Mouse (Mus musculus) embryonic facial prominence, embryonic 14.5 days (tissue): Measurements from ENCODE around the gene Atg16l2. TPM values are rescaled to one million over a fixed set of nuclear protein-coding genes. Genes with fewer than 3 reads are reported as not detected.

Source experiments
- ATAC-seq: fragments of 200-750 bp; cut with Nextera tagmentation; 2 replicates; pipeline ENCODE4 v1.8.0; 2017; ENCODE audit warnings: low read depth, moderate number of reproducible peaks, moderate TSS enrichment
- DNase-seq: peaks from one replicate; pipeline ENCODE4 v3.0.0-alpha.2; 2015; ENCODE audit warnings: low spot score
- H3K27ac ChIP-seq: fragments of 300-500 bp; sonication (generic); replicated peaks from 2 replicates; pipeline ENCODE4 v1.5.1; 2014; ENCODE audit warnings: low read depth, mild to moderate bottlenecking, low read length, moderate library complexity
- H3K27me3 ChIP-seq: fragments of 300-500 bp; sonication (generic); replicated peaks from 2 replicates; pipeline ENCODE4 v1.6.1; 2014; ENCODE audit warnings: low read length; ENCODE audit not compliant: control insufficient read depth, insufficient read depth
- H3K36me3 ChIP-seq: fragments of 300-500 bp; sonication (generic); 2 replicates; pipeline ENCODE4 v1.6.1; 2014; ENCODE audit warnings: low read length, mixed read lengths; ENCODE audit not compliant: control insufficient read depth, insufficient read depth
- H3K4me1 ChIP-seq: fragments of 300-500 bp; sonication (generic); 2 replicates; pipeline ENCODE4 v1.6.1; 2014; ENCODE audit warnings: antibody characterized with exemption, low read length; ENCODE audit not compliant: control insufficient read depth, insufficient read depth
- H3K4me2 ChIP-seq: fragments of 300-500 bp; sonication (generic); 2 replicates; pipeline ENCODE4 v1.6.1; 2014; ENCODE audit warnings: low read depth, mild to moderate bottlenecking, low read length, moderate library complexity, mixed read lengths
- H3K4me3 ChIP-seq: fragments of 300-500 bp; sonication (generic); 2 replicates; pipeline ENCODE4 v1.5.1; 2014; ENCODE audit warnings: low read depth, mild to moderate bottlenecking, low read length
- H3K9ac ChIP-seq: fragments of 300-500 bp; sonication (generic); 2 replicates; pipeline ENCODE4 v1.6.1; 2014; ENCODE audit warnings: low read depth, mild to moderate bottlenecking, low read length, moderate library complexity, mixed read lengths
- H3K9me3 ChIP-seq: fragments of 300-500 bp; sonication (generic); 2 replicates; pipeline ENCODE4 v1.6.1; 2016; ENCODE audit warnings: low read length; ENCODE audit not compliant: control insufficient read depth
- WGBS: fragments of 180-500 bp; shearing (Covaris S2); extraction: QIAGEN DNeasy Blood & Tissue Kit; methylation state at CpG from one replicate; pipeline ENCODE4 v1.1.7; 2014; 5-methylcytosine and 5-hydroxymethylcytosine counted together
- polyA plus RNA-seq: library from polyadenylated mRNA; unstranded; fragments of >200 nt; fragmentation: Nextera tagmentation; extraction: Ambion mirVana; gene quantifications from 2 replicates; pipeline ENCODE4 v1.2.1, GENCODE M21; 2014

Atg16l2 gene
- polyA plus RNA-seq, 1 experiment from 2014 or later, result 10.5 TPM

DNA sequence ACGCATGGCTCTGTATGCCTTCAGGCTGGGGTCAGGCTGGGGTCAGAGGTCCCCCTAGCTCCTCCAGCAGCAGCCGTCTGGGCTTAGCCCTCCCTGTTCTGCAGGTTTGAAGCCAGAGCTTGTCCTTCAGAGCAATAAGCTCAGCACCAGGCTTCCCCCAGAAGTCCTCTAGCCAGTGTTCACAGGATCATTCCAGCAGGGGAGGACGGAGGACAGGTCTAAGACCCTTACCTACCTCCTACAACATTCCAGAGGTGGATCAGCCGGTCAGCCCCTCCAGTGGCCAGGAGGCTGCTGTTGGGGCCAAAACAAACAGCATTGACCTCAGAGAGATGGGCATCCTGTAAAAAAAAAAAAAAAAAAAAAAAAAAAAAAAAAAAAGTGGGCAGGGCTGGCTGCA, 8.9 kb downstream of the Atg16l2 start:
- H3K36me3 ChIP-seq, result peaks cover 28% of the 10 kb centered on the region; the same call in 1 of the 2 replicates
- WGBS, result 42% methylated on average over 4 of the region's 4 CpGs
- no peaks in the 10 kb centered on the region for H3K9me3 ChIP-seq
- no peak for DNase-seq
- H3K27me3 ChIP-seq, result no peaks in the 10 kb centered on the region; the same call in 1 of the 2 replicates
- no peak for ATAC-seq
- H3K4me3 ChIP-seq, result no peak overlapping the region
- H3K4me1 ChIP-seq, result peaks cover 4% of the 10 kb centered on the region; the same call in 1 of the 2 replicates
- no peak overlapping the region for H3K4me2 ChIP-seq
- H3K9ac ChIP-seq, result no peak overlapping the region
- H3K27ac ChIP-seq, result no peak overlapping the region

- Histone ChIP-seq H3K27ac (no peak overlapping the region), H3K9me3 (no peaks in the 10 kb centered on the region), H3K4me3 (no peak overlapping the region), H3K27me3 (no peaks in the 10 kb centered on the region; the same call in 1 of the 2 replicates), H3K4me1 (peaks cover 4% of the 10 kb centered on the region; the same call in 1 of the 2 replicates), H3K4me2 (no peak overlapping the region), H3K36me3 (peaks cover 31% of the 10 kb centered on the region), H3K9ac (no peak overlapping the region)
- DNase-seq, result no peak
- ATAC-seq, result no peak
- WGBS, result 100% methylated on average over 1 of the region's 1 CpGs
Measured at GRCm38 (mm10) chr7:101292696-101293095, 9.4 kb downstream of the Atg16l2 start.

DNA sequence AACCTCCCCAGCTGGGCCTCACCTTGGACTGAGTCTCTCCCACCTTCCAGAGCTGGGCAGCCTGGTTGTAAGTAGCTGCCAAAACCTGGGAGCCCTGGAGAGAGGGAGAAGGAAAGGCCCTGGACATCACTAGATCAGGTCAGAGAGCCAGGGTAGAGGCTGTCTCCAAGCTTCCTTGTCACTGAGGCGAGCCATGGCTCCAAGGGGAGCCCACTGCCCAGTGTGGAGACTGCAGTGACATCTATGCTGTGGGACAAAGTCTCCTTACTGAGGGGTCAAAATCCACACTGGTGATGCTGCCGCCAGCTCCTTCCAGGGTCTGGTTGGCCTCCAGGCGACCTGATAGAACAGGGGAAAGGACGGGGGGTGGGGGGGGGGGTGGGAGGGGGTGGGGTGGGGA, 10.0 kb downstream of the Atg16l2 start:
- no peak for DNase-seq
- ATAC-seq, result no peak
- 62% methylated on average over 1 of the region's 4 CpGs for WGBS

GRCm38 (mm10) chr7:101291641-101292040, 10.4 kb downstream of the Atg16l2 start:
- peaks cover 32% of the 10 kb centered on the region for H3K36me3 ChIP-seq
- no peak overlapping the region for H3K4me3 ChIP-seq
- no peaks in the 10 kb centered on the region for H3K9me3 ChIP-seq
- no peak for ATAC-seq
- H3K4me1 ChIP-seq, result peaks cover 4% of the 10 kb centered on the region; the same call in 1 of the 2 replicates
- no peak overlapping the region for H3K4me2 ChIP-seq
- no peak overlapping the region for H3K27ac ChIP-seq
- 91% methylated on average over 8 of the region's 8 CpGs for WGBS
- no peak overlapping the region for H3K9ac ChIP-seq
- H3K27me3 ChIP-seq, result no peaks in the 10 kb centered on the region
- no peak for DNase-seq

More for the DNA sequence above, 10.0 kb downstream of the Atg16l2 start:
- peaks cover 4% of the 10 kb centered on the region; the same call in 1 of the 2 replicates for H3K4me1 ChIP-seq
- no peaks in the 10 kb centered on the region for H3K9me3 ChIP-seq
- H3K4me2 ChIP-seq, result no peak overlapping the region
- no peak overlapping the region for H3K9ac ChIP-seq
- no peak overlapping the region for H3K27ac ChIP-seq
- peaks cover 32% of the 10 kb centered on the region for H3K36me3 ChIP-seq
- H3K27me3 ChIP-seq, result no peaks in the 10 kb centered on the region
- H3K4me3 ChIP-seq, result no peak overlapping the region

- Histone ChIP-seq H3K9me3 (no peaks in the 10 kb centered on the region), H3K27ac (no peak overlapping the region), H3K4me2 (no peak overlapping the region), H3K4me1 (peaks cover under 1% of the 10 kb centered on the region; the same call in 1 of the 2 replicates), H3K27me3 (no peaks in the 10 kb centered on the region), H3K4me3 (no peak overlapping the region), H3K9ac (no peak overlapping the region), H3K36me3 (peaks cover 32% of the 10 kb centered on the region)
- no peak for ATAC-seq
- DNase-seq, result no peak
- 88% methylated on average over 5 of the region's 5 CpGs for WGBS
Measured at GRCm38 (mm10) chr7:101291211-101291610, 10.8 kb downstream of the Atg16l2 start.

GRCm38 (mm10) chr7:101290401-101290800, 11.7 kb downstream of the Atg16l2 start:
- Histone ChIP-seq H3K27ac (no peak overlapping the region), H3K4me3 (no peak overlapping the region), H3K9ac (no peak overlapping the region), H3K9me3 (no peaks in the 10 kb centered on the region), H3K27me3 (no peaks in the 10 kb centered on the region), H3K4me2 (no peak overlapping the region), H3K4me1 (no peaks in the 10 kb centered on the region), H3K36me3 (peaks cover 40% of the 10 kb centered on the region)
- DNase-seq, result no peak
- WGBS, result 85% methylated on average over 10 of the region's 10 CpGs
- no peak for ATAC-seq

DNA sequence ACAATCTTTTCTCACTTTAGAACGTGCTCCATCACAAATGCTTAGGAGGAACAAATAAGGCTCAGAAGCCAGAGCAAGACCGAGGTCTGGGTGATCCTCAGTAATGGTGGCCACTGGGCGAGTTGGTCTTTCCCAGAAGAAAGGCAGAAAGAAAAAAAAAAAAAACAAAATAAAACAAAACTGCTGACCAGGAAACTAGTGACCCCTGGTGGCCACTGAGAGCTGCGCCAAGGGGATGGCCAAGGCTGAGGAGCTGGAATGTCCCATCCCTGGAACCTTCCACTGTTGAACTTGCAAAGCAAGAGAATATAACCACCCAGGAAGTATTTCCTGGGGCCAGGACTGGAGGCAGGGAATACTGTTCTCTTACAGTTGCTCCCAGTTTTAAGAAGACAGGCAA, 13.6 kb downstream of the Atg16l2 start:
- Histone ChIP-seq H3K36me3 (peaks cover 49% of the 10 kb centered on the region), H3K4me2 (no peak overlapping the region), H3K4me3 (no peak overlapping the region), H3K27me3 (no peaks in the 10 kb centered on the region), H3K27ac (no peak overlapping the region), H3K9ac (no peak overlapping the region), H3K4me1 (no peaks in the 10 kb centered on the region), H3K9me3 (no peaks in the 10 kb centered on the region)
- ATAC-seq, result no peak
- DNase-seq, result peak; percentile 57
- WGBS, result 33% methylated on average over 4 of the region's 4 CpGs

- no peaks in the 10 kb centered on the region for H3K27me3 ChIP-seq
- 0 out of 2 replicates have a peak overlapping the region, but pooled peaks have one; percentile 33 for H3K27ac ChIP-seq
- H3K4me1 ChIP-seq, result no peaks in the 10 kb centered on the region
- WGBS, result 85% methylated on average over 2 of the region's 2 CpGs
- H3K4me2 ChIP-seq, result no peak overlapping the region
- no peak overlapping the region for H3K9ac ChIP-seq
- no peaks in the 10 kb centered on the region for H3K9me3 ChIP-seq
- DNase-seq (no peak), ATAC-seq (no peak)
- no peak overlapping the region for H3K4me3 ChIP-seq
- H3K36me3 ChIP-seq, result peaks cover 52% of the 10 kb centered on the region
Measured at GRCm38 (mm10) chr7:101287820-101288219, 14.2 kb downstream of the Atg16l2 start.

GRCm38 (mm10) chr7:101286891-101287290, 15.2 kb downstream of the Atg16l2 start:
- ATAC-seq (no peak), DNase-seq (no peak)
- Histone ChIP-seq H3K9ac (no peak overlapping the region), H3K27ac (0 out of 2 replicates have a peak overlapping the region, but pooled peaks have one; percentile 1), H3K4me1 (no peaks in the 10 kb centered on the region), H3K4me3 (no peak overlapping the region), H3K9me3 (no peaks in the 10 kb centered on the region), H3K36me3 (peaks cover 60% of the 10 kb centered on the region), H3K4me2 (no peak overlapping the region), H3K27me3 (no peaks in the 10 kb centered on the region)
- WGBS, result 79% methylated on average over 4 of the region's 4 CpGs
